Mouse (Mus musculus): ENCODE results near the gene Foxn2. TPM values are rescaled to one million over a fixed set of nuclear protein-coding genes. Genes with fewer than 3 reads are reported as not detected.
"Not testable (repeated sequence)": the region's sequence is repeated elsewhere in the genome, so short reads cannot be mapped to it uniquely, and the experiment has no call there.

The Foxn2 gene
- total RNA-seq, 1 experiment from 2014 or later = 34.3 TPM

- ATAC-seq (replicated peaks in 1 of 2; ENCODE audit: insufficient read depth in 1 of 2, low FRiP score in 2 of 2, low TSS enrichment in 1 of 2, low read depth in 1 of 2, poor library complexity in 2 of 2, severe bottlenecking in 2 of 2) = not testable (repeated sequence)
Observed at GRCm38 (mm10) chr17:88436749-88437148, 3.8 kb upstream of the Foxn2 start.

- ATAC-seq (replicated peaks in 1 of 2; ENCODE audit: insufficient read depth in 1 of 2, low FRiP score in 2 of 2, low TSS enrichment in 1 of 2, low read depth in 1 of 2, poor library complexity in 2 of 2, severe bottlenecking in 2 of 2) = no peak
Observed at GRCm38 (mm10) chr17:88437391-88437790, 3.1 kb upstream of the Foxn2 start.

GRCm38 (mm10) chr17:88439536-88440050 is 918 bp upstream of the Foxn2 start:
- no peak for ATAC-seq (replicated peaks in 1 of 2; ENCODE audit: insufficient read depth in 1 of 2, low FRiP score in 2 of 2, low TSS enrichment in 1 of 2, low read depth in 1 of 2, poor library complexity in 2 of 2, severe bottlenecking in 2 of 2)

- ATAC-seq (replicated peaks in 1 of 2; ENCODE audit: insufficient read depth in 1 of 2, low FRiP score in 2 of 2, low TSS enrichment in 1 of 2, low read depth in 1 of 2, poor library complexity in 2 of 2, severe bottlenecking in 2 of 2) = no peak
Observed at GRCm38 (mm10) chr17:88441001-88441431, 505 bp downstream of the Foxn2 start.

GRCm38 (mm10) chr17:88441432-88442174 is 1.1 kb downstream of the Foxn2 start:
- peak; percentile 66 to 71 for ATAC-seq (replicated peaks in 1 of 2; ENCODE audit: insufficient read depth in 1 of 2, low FRiP score in 2 of 2, low TSS enrichment in 1 of 2, low read depth in 1 of 2, poor library complexity in 2 of 2, severe bottlenecking in 2 of 2)

- no peak for ATAC-seq (replicated peaks in 1 of 2; ENCODE audit: insufficient read depth in 1 of 2, low FRiP score in 2 of 2, low TSS enrichment in 1 of 2, low read depth in 1 of 2, poor library complexity in 2 of 2, severe bottlenecking in 2 of 2)
Observed at GRCm38 (mm10) chr17:88442661-88443060, 2.1 kb downstream of the Foxn2 start.

- no peak for ATAC-seq (replicated peaks in 1 of 2; ENCODE audit: insufficient read depth in 1 of 2, low FRiP score in 2 of 2, low TSS enrichment in 1 of 2, low read depth in 1 of 2, poor library complexity in 2 of 2, severe bottlenecking in 2 of 2)
Observed at GRCm38 (mm10) chr17:88443186-88443585, 2.7 kb downstream of the Foxn2 start.

GRCm38 (mm10) chr17:88458079-88458478 is 17.6 kb downstream of the Foxn2 start:
- peak in 1 of 2 experiments; percentile 56; a peak in 1 of 4 replicates for ATAC-seq (replicated peaks in 1 of 2; ENCODE audit: insufficient read depth in 1 of 2, low FRiP score in 2 of 2, low TSS enrichment in 1 of 2, low read depth in 1 of 2, poor library complexity in 2 of 2, severe bottlenecking in 2 of 2)

- ATAC-seq (replicated peaks in 1 of 2; ENCODE audit: insufficient read depth in 1 of 2, low FRiP score in 2 of 2, low TSS enrichment in 1 of 2, low read depth in 1 of 2, poor library complexity in 2 of 2, severe bottlenecking in 2 of 2) = peak in 1 of 2 experiments; percentile 25; a peak in 1 of 4 replicates
Observed at GRCm38 (mm10) chr17:88459516-88459915, 19.0 kb downstream of the Foxn2 start.

GRCm38 (mm10) chr17:88459916-88460901 is 19.7 kb downstream of the Foxn2 start:
- ATAC-seq (replicated peaks in 1 of 2; ENCODE audit: insufficient read depth in 1 of 2, low FRiP score in 2 of 2, low TSS enrichment in 1 of 2, low read depth in 1 of 2, poor library complexity in 2 of 2, severe bottlenecking in 2 of 2) = no peak

- ATAC-seq (replicated peaks in 1 of 2; ENCODE audit: insufficient read depth in 1 of 2, low FRiP score in 2 of 2, low TSS enrichment in 1 of 2, low read depth in 1 of 2, poor library complexity in 2 of 2, severe bottlenecking in 2 of 2) = peak; percentile 88 to 92
Observed at GRCm38 (mm10) chr17:88462658-88463057, 22.1 kb downstream of the Foxn2 start.

- no peak for ATAC-seq (replicated peaks in 1 of 2; ENCODE audit: insufficient read depth in 1 of 2, low FRiP score in 2 of 2, low TSS enrichment in 1 of 2, low read depth in 1 of 2, poor library complexity in 2 of 2, severe bottlenecking in 2 of 2)
Observed at GRCm38 (mm10) chr17:88466591-88466990, 26.1 kb downstream of the Foxn2 start.

- no peak for ATAC-seq (replicated peaks in 1 of 2; ENCODE audit: insufficient read depth in 1 of 2, low FRiP score in 2 of 2, low TSS enrichment in 1 of 2, low read depth in 1 of 2, poor library complexity in 2 of 2, severe bottlenecking in 2 of 2)
Observed at GRCm38 (mm10) chr17:88467696-88468095, 27.2 kb downstream of the Foxn2 start.

GRCm38 (mm10) chr17:88468655-88469398 is 28.3 kb downstream of the Foxn2 start:
- ATAC-seq (replicated peaks in 1 of 2; ENCODE audit: insufficient read depth in 1 of 2, low FRiP score in 2 of 2, low TSS enrichment in 1 of 2, low read depth in 1 of 2, poor library complexity in 2 of 2, severe bottlenecking in 2 of 2) = not testable (repeated sequence)

GRCm38 (mm10) chr17:88473766-88474165 is 33.3 kb downstream of the Foxn2 start:
- no peak for ATAC-seq (replicated peaks in 1 of 2; ENCODE audit: insufficient read depth in 1 of 2, low FRiP score in 2 of 2, low TSS enrichment in 1 of 2, low read depth in 1 of 2, poor library complexity in 2 of 2, severe bottlenecking in 2 of 2)

GRCm38 (mm10) chr17:88477165-88477564 is 36.7 kb downstream of the Foxn2 start:
- ATAC-seq (replicated peaks in 1 of 2; ENCODE audit: insufficient read depth in 1 of 2, low FRiP score in 2 of 2, low TSS enrichment in 1 of 2, low read depth in 1 of 2, poor library complexity in 2 of 2, severe bottlenecking in 2 of 2) = no peak

- no peak for ATAC-seq (replicated peaks in 1 of 2; ENCODE audit: insufficient read depth in 1 of 2, low FRiP score in 2 of 2, low TSS enrichment in 1 of 2, low read depth in 1 of 2, poor library complexity in 2 of 2, severe bottlenecking in 2 of 2)
Observed at GRCm38 (mm10) chr17:88477699-88478098, 37.2 kb downstream of the Foxn2 start.

Measured in hematopoietic stem cell, adult 5-6 weeks (primary cell).